Mouse (Mus musculus) liver, embryonic 14.5 days (tissue): ENCODE data around the gene Adgb. TPM values are rescaled to one million over a fixed set of nuclear protein-coding genes. Genes with fewer than 3 reads are reported as not detected.

Source experiments
- ATAC-seq: fragments of 200-750 bp; cut with Nextera tagmentation; 2 replicates; pipeline ENCODE4 v1.8.0; 2017; ENCODE audit warnings: moderate number of reproducible peaks, mild to moderate bottlenecking, moderate library complexity; ENCODE audit not compliant: insufficient read depth
- DNase-seq, 3 experiments: peaks; one replicate each; pipeline ENCODE4 v3.0.0-alpha.2; 2012 to 2013; ENCODE audit warnings: low read depth in 3 of 3, low spot score in 3 of 3
- H3K27ac ChIP-seq: fragments of 300-500 bp; sonication (generic); 2 replicates; pipeline ENCODE4 v1.5.1; 2014; ENCODE audit warnings: moderate library complexity, mild to moderate bottlenecking, control low read depth, inconsistent platforms
- H3K27me3 ChIP-seq: fragments of 300-500 bp; sonication (generic); 2 replicates; pipeline ENCODE4 v1.6.1; 2014; ENCODE audit warnings: mild to moderate bottlenecking, low read length, moderate library complexity; ENCODE audit not compliant: control insufficient read depth, insufficient read depth
- H3K36me3 ChIP-seq: fragments of 300-500 bp; sonication (generic); replicated peaks from 2 replicates; pipeline ENCODE4 v1.6.1; 2014; ENCODE audit warnings: low read depth; ENCODE audit not compliant: control insufficient read depth, insufficient read depth
- H3K4me1 ChIP-seq, 2 experiments: fragments of 200-500 bp in 1 of 2; fragments of 300-500 bp in 1 of 2; sonication (generic) in 1 of 2; replicated peaks; 2 replicates each; pipeline ENCODE4 v1.6.1; 2012 to 2014; ENCODE audit warnings: antibody characterized with exemption in 1 of 2, inconsistent platforms in 1 of 2, low read length in 1 of 2; ENCODE audit not compliant: control insufficient read depth in 2 of 2, insufficient read depth in 2 of 2
- H3K4me2 ChIP-seq: fragments of 300-500 bp; sonication (generic); 2 replicates; pipeline ENCODE4 v1.6.1; 2014; ENCODE audit warnings: low read depth, mild to moderate bottlenecking, control low read depth, moderate library complexity
- H3K4me3 ChIP-seq, 2 experiments: fragments of 200-500 bp in 1 of 2; fragments of 300-500 bp in 1 of 2; sonication (generic) in 1 of 2; 2 replicates each; pipeline ENCODE4 v1.5.1; 2012 to 2014; ENCODE audit warnings: low read depth in 2 of 2, low read length in 2 of 2, mild to moderate bottlenecking in 2 of 2, control low read depth in 1 of 2, inconsistent platforms in 1 of 2, moderate library complexity in 1 of 2; ENCODE audit not compliant: insufficient read depth in 1 of 2
- H3K9ac ChIP-seq: fragments of 300-500 bp; sonication (generic); replicated peaks from 2 replicates; pipeline ENCODE4 v1.6.1; 2014; ENCODE audit warnings: mild to moderate bottlenecking, control low read depth, moderate library complexity
- H3K9me3 ChIP-seq: fragments of 300-500 bp; sonication (generic); 2 replicates; pipeline ENCODE4 v1.6.1; 2016; ENCODE audit warnings: low read length, mixed read lengths; ENCODE audit not compliant: control insufficient read depth
- CTCF ChIP-seq: IDR thresholded peaks from 2 replicates; pipeline ENCODE4 v1.5.1; 2016; ENCODE audit warnings: antibody characterized with exemption, low read depth, control low read depth
- EP300 ChIP-seq: IDR thresholded peaks from 2 replicates; pipeline ENCODE4 v1.6.1; 2016; ENCODE audit warnings: antibody characterized with exemption, low read depth
- WGBS: fragments of 180-500 bp; shearing (Covaris S2); extraction: QIAGEN DNeasy Blood & Tissue Kit; methylation state at CpG from one replicate; pipeline ENCODE4 v1.1.7; 2014; ENCODE audit not compliant: insufficient replicate concordance; 5-methylcytosine and 5-hydroxymethylcytosine counted together
- polyA plus RNA-seq, 2 experiments: library from polyadenylated mRNA; depleted of rRNA in 1 of 2; stranded (reverse) in 1 of 2; unstranded in 1 of 2; fragments of >200 nt; fragmentation: Nextera tagmentation in 1 of 2; extraction: Ambion mirVana in 1 of 2; gene quantifications; 2 replicates each; pipeline versions ENCODE4 v1.2.1 to v1.2.3; 2012 to 2014

Adgb gene
- polyA plus RNA-seq, 2 experiments = 0.30 to 0.49 TPM

DNA sequence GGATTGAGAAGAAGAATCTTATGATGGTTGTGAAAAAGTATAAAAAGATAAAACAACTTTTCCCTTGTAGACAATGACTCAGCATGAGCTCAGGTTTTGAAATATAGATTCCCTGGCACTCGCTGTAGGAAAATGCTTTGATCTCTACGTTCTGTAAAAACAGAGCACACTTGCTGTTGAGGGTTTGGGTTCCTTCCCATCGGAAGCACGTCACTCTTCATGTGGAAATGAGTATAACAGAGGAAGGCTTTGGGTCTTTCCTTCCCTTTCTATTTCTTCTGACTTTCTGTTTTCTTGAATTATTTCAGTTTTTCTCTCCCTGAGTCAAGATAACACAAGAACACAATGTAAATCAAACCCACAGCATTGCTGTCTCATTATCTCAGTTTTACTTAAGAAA lies 170.4 kb downstream of the Adgb start:
- Histone ChIP-seq H3K36me3 (no peaks in the 10 kb centered on the region), H3K9ac (no peak overlapping the region), H3K9me3 (no peaks in the 10 kb centered on the region), H3K4me2 (no peak overlapping the region), H3K4me1 (no peaks in the 10 kb centered on the region), H3K27me3 (no peaks in the 10 kb centered on the region), H3K27ac (no peak overlapping the region), H3K4me3 (no peak overlapping the region)
- DNase-seq (no peak), ATAC-seq (no peak)
- TF ChIP-seq EP300 = no peak
- TF ChIP-seq CTCF = no peak
- 44% methylated on average over 4 of the region's 4 CpGs for WGBS

DNA sequence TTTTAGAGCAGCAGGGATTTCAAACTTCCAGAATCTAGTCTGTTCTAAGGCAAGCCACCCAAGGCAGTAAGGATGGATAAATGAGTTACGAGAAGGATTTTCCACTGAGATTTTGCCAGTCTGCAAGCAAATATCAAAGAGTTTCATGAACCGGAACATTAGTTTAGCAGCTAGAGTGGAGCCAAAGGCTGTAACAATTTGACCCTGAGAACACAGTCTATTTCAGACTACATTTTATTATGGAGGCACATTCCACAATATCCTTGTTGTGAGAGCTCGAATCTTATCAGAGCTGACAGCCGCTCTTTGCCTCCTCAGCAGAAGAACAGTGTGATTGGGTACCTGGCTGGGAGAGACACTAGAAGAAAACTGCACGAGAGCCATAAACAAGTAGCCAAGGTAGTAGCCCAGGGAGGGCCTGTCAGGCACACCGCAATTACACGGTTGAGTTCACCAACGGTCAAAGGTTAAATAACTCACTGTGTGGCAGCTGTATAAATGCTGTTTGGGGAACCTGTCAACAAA lies 171.1 kb downstream of the Adgb start:
- 56% methylated on average over 8 of the region's 8 CpGs for WGBS
- TF ChIP-seq CTCF (no peak), EP300 (no peak)
- Histone ChIP-seq H3K9ac (no peak overlapping the region), H3K27me3 (no peaks in the 10 kb centered on the region), H3K4me2 (no peak overlapping the region), H3K4me3 (no peak overlapping the region), H3K9me3 (no peaks in the 10 kb centered on the region), H3K4me1 (no peaks in the 10 kb centered on the region), H3K27ac (no peak overlapping the region), H3K36me3 (no peaks in the 10 kb centered on the region)
- no peak for DNase-seq
- no peak for ATAC-seq

DNA sequence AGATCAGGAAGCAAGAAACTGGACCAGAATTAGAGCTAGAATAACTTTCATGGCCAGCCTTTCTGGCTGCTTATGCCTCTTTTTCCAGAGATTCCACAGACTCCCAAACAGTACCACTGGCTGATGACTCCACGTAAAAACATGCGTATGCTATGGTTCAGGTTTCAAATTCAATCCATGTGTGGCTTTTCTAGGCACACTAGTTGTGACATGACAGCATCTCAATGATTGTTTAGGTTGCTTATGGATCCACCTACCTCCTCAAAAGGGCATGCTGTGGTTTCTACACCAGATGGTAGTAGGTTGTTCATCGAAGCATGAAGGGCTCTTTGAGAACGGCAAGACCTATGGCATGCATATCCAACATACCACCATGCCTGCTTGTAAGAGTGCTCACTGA lies 172.1 kb downstream of the Adgb start:
- Histone ChIP-seq H3K27ac (no peak overlapping the region), H3K4me3 (no peak overlapping the region), H3K36me3 (no peaks in the 10 kb centered on the region), H3K4me2 (no peak overlapping the region), H3K27me3 (no peaks in the 10 kb centered on the region), H3K9me3 (no peaks in the 10 kb centered on the region), H3K4me1 (no peaks in the 10 kb centered on the region), H3K9ac (no peak overlapping the region)
- DNase-seq (no peak), ATAC-seq (no peak)
- WGBS = 76% methylated on average over 4 of the region's 4 CpGs
- TF ChIP-seq CTCF (no peak), EP300 (no peak)

DNA sequence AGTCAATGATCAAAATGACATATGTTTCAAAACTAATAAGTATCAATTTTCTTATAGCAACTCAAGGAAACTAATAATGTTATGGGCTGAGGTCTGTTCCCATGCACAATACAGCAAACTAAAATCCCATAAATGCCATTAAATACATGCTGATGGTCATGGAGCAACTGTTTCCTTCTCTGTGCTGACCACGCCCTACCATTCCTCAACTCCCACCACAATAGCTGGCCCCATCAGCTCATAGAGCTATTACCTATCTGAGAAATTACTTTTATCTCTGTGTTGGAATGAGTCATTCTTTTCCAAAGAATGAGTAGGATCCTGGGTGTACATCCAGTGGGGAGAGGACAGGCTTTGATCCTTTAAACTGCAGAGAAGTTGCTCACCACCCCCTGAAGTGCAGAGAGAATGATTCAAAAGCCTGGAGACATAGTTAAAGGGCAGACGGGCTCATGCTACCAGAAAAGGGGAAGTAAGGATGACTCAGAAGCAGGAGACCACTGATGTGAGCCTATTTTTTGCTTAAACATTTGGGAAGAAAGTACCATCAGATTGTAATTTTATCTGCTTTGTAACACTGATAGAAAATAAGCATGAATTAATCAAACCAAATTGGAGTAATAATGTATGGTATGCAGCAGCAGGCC lies 184.8 kb downstream of the Adgb start:
- WGBS = 32% methylated on average over 2 of the region's 2 CpGs
- no peaks in the 10 kb centered on the region for H3K27me3 ChIP-seq
- no peak overlapping the region for H3K4me3 ChIP-seq
- H3K36me3 ChIP-seq = no peaks in the 10 kb centered on the region
- DNase-seq (no peak), ATAC-seq (no peak)
- no peaks in the 10 kb centered on the region for H3K4me1 ChIP-seq
- H3K9me3 ChIP-seq = no peaks in the 10 kb centered on the region
- no peak overlapping the region for H3K27ac ChIP-seq
- H3K4me2 ChIP-seq = no peak overlapping the region
- no peak overlapping the region for H3K9ac ChIP-seq
- TF ChIP-seq EP300 (no peak), CTCF (no peak)

Other genes starting within 250 kb of the Adgb start
- 6.0 and 8.4 TPM in 2 replicates for gene Rab32, start 85.9 kb upstream of the Adgb start, polyA plus RNA-seq (2012; rRNA removed)
- gene Rab32, start 85.9 kb upstream of the Adgb start, polyA plus RNA-seq (2014; fragmentation: Nextera tagmentation; extraction: Ambion mirVana) = 18.6 and 20.1 TPM in 2 replicates
- not detected in 2 replicates for gene Gm10944, start 209.0 kb upstream of the Adgb start, polyA plus RNA-seq (2012; rRNA removed)
- gene Gm10944, start 209.0 kb upstream of the Adgb start, polyA plus RNA-seq (2014; fragmentation: Nextera tagmentation; extraction: Ambion mirVana) = not detected in 2 replicates